Mouse (Mus musculus): Measurements from ENCODE around the gene Sergef. TPM values are rescaled to one million over a fixed set of nuclear protein-coding genes. Genes with fewer than 3 reads are reported as not detected.

Gene Sergef
- total RNA-seq, 1 experiment: 5.4 TPM

- Histone ChIP-seq H3K4me1 (ENCODE audit: control insufficient read depth in 2 of 2, insufficient read depth in 2 of 2, low read length in 2 of 2, poor library complexity in 1 of 2) (no peaks in the 10 kb centered on the region), H3K9me3 (ENCODE audit: control insufficient read depth, insufficient read depth, low read depth, low read length) (no peaks in the 10 kb centered on the region), H3K9ac (ENCODE audit: insufficient read depth, low read depth, low read length, poor library complexity, severe bottlenecking) (no peak overlapping the region), H3K36me3 (ENCODE audit: control insufficient read depth, insufficient read depth, low read length, poor library complexity, severe bottlenecking) (no peaks in the 10 kb centered on the region), H3K27ac (ENCODE audit: insufficient read depth, low read depth, low read length, poor library complexity, severe bottlenecking) (no peak overlapping the region), H3K4me3 (ENCODE audit: insufficient read depth in 1 of 2, low read depth in 1 of 2, low read length in 2 of 2, poor library complexity in 1 of 2, severe bottlenecking in 1 of 2) (no peak overlapping the region)
- in situ Hi-C loops (cut with MboI; ENCODE audit: low sequenced_read_pairs in 2 of 2, unreplicated experiment in 2 of 2): no loop called here
- TF ChIP-seq CHD2 (IDR thresholded peaks at IDR 0.05; ENCODE audit: low read depth, low read length): no peak
- no peak for TF ChIP-seq HCFC1 (IDR thresholded peaks at IDR 0.05; ENCODE audit: borderline replicate concordance, insufficient read depth, low read length)
- no peak for TF ChIP-seq ZC3H11A (IDR thresholded peaks at IDR 0.05; ENCODE audit: borderline replicate concordance, low read depth, low read length)
- TF ChIP-seq MAFK (IDR thresholded peaks at IDR 0.05; ENCODE audit: insufficient read depth, low read depth, low read length): no peak
- TF ChIP-seq ZNF384 (IDR thresholded peaks at IDR 0.05; ENCODE audit: low read depth, low read length): no peak
- DNase-seq (ENCODE audit: low read depth, low spot score): no peak
Observed at GRCm38 (mm10) chr7:46586621-46587216, 52.9 kb downstream of the Sergef start.

GRCm38 (mm10) chr7:46582750-46583149 is 56.9 kb downstream of the Sergef start:
- Histone ChIP-seq H3K4me1 (ENCODE audit: control insufficient read depth in 2 of 2, insufficient read depth in 2 of 2, low read length in 2 of 2, poor library complexity in 1 of 2) (no peaks in the 10 kb centered on the region), H3K36me3 (ENCODE audit: control insufficient read depth, insufficient read depth, low read length, poor library complexity, severe bottlenecking) (no peaks in the 10 kb centered on the region), H3K27ac (ENCODE audit: insufficient read depth, low read depth, low read length, poor library complexity, severe bottlenecking) (no peak overlapping the region), H3K9me3 (ENCODE audit: control insufficient read depth, insufficient read depth, low read depth, low read length) (no peaks in the 10 kb centered on the region), H3K4me3 (ENCODE audit: insufficient read depth in 1 of 2, low read depth in 1 of 2, low read length in 2 of 2, poor library complexity in 1 of 2, severe bottlenecking in 1 of 2) (no peak overlapping the region), H3K9ac (ENCODE audit: insufficient read depth, low read depth, low read length, poor library complexity, severe bottlenecking) (no peak overlapping the region)
- in situ Hi-C loops (cut with MboI; ENCODE audit: low sequenced_read_pairs in 2 of 2, unreplicated experiment in 2 of 2): no loop called here
- no peak for TF ChIP-seq ZC3H11A (IDR thresholded peaks at IDR 0.05; ENCODE audit: borderline replicate concordance, low read depth, low read length)
- TF ChIP-seq ZNF384 (IDR thresholded peaks at IDR 0.05; ENCODE audit: low read depth, low read length): no peak
- TF ChIP-seq CHD2 (IDR thresholded peaks at IDR 0.05; ENCODE audit: low read depth, low read length): no peak
- no peak for TF ChIP-seq HCFC1 (IDR thresholded peaks at IDR 0.05; ENCODE audit: borderline replicate concordance, insufficient read depth, low read length)
- no peak for TF ChIP-seq MAFK (IDR thresholded peaks at IDR 0.05; ENCODE audit: insufficient read depth, low read depth, low read length)
- no peak for DNase-seq (ENCODE audit: low read depth, low spot score)

- no peak overlapping the region for H3K27ac ChIP-seq (ENCODE audit: insufficient read depth, low read depth, low read length, poor library complexity, severe bottlenecking)
Observed at GRCm38 (mm10) chr7:46581358-46581930, 58.2 kb downstream of the Sergef start.

GRCm38 (mm10) chr7:46578091-46578490 is 61.5 kb downstream of the Sergef start:
- no peak overlapping the region for H3K9ac ChIP-seq (ENCODE audit: insufficient read depth, low read depth, low read length, poor library complexity, severe bottlenecking)
- DNase-seq (ENCODE audit: low read depth, low spot score): no peak
- H3K36me3 ChIP-seq (ENCODE audit: control insufficient read depth, insufficient read depth, low read length, poor library complexity, severe bottlenecking): no peaks in the 10 kb centered on the region
- H3K9me3 ChIP-seq (ENCODE audit: control insufficient read depth, insufficient read depth, low read depth, low read length): no peaks in the 10 kb centered on the region
- no peak overlapping the region for H3K4me3 ChIP-seq (ENCODE audit: insufficient read depth in 1 of 2, low read depth in 1 of 2, low read length in 2 of 2, poor library complexity in 1 of 2, severe bottlenecking in 1 of 2)
- in situ Hi-C loops (cut with MboI; ENCODE audit: low sequenced_read_pairs in 2 of 2, unreplicated experiment in 2 of 2): no loop called here
- H3K4me1 ChIP-seq (ENCODE audit: control insufficient read depth in 2 of 2, insufficient read depth in 2 of 2, low read length in 2 of 2, poor library complexity in 1 of 2): no peaks in the 10 kb centered on the region
- H3K27ac ChIP-seq (ENCODE audit: insufficient read depth, low read depth, low read length, poor library complexity, severe bottlenecking): no peak overlapping the region
- TF ChIP-seq ZNF384 (IDR thresholded peaks at IDR 0.05; ENCODE audit: low read depth, low read length) (no peak), HCFC1 (IDR thresholded peaks at IDR 0.05; ENCODE audit: borderline replicate concordance, insufficient read depth, low read length) (no peak), ZC3H11A (IDR thresholded peaks at IDR 0.05; ENCODE audit: borderline replicate concordance, low read depth, low read length) (no peak), CHD2 (IDR thresholded peaks at IDR 0.05; ENCODE audit: low read depth, low read length) (no peak), MAFK (IDR thresholded peaks at IDR 0.05; ENCODE audit: insufficient read depth, low read depth, low read length) (no peak)

More at GRCm38 (mm10) chr7:46581358-46581930, 58.2 kb downstream of the Sergef start:
- Histone ChIP-seq H3K4me1 (ENCODE audit: control insufficient read depth in 2 of 2, insufficient read depth in 2 of 2, low read length in 2 of 2, poor library complexity in 1 of 2) (no peaks in the 10 kb centered on the region), H3K9ac (ENCODE audit: insufficient read depth, low read depth, low read length, poor library complexity, severe bottlenecking) (no peak overlapping the region), H3K36me3 (ENCODE audit: control insufficient read depth, insufficient read depth, low read length, poor library complexity, severe bottlenecking) (no peaks in the 10 kb centered on the region), H3K4me3 (ENCODE audit: insufficient read depth in 1 of 2, low read depth in 1 of 2, low read length in 2 of 2, poor library complexity in 1 of 2, severe bottlenecking in 1 of 2) (no peak overlapping the region), H3K9me3 (ENCODE audit: control insufficient read depth, insufficient read depth, low read depth, low read length) (no peaks in the 10 kb centered on the region)
- in situ Hi-C loops (cut with MboI; ENCODE audit: low sequenced_read_pairs in 2 of 2, unreplicated experiment in 2 of 2): no loop called here
- DNase-seq (ENCODE audit: low read depth, low spot score): no peak
- TF ChIP-seq MAFK (IDR thresholded peaks at IDR 0.05; ENCODE audit: insufficient read depth, low read depth, low read length): no peak
- TF ChIP-seq ZC3H11A (IDR thresholded peaks at IDR 0.05; ENCODE audit: borderline replicate concordance, low read depth, low read length): no peak

Measured in ES-E14 (cell line).